Mouse (Mus musculus): ENCODE measurements around the gene Vgf.

DNA sequence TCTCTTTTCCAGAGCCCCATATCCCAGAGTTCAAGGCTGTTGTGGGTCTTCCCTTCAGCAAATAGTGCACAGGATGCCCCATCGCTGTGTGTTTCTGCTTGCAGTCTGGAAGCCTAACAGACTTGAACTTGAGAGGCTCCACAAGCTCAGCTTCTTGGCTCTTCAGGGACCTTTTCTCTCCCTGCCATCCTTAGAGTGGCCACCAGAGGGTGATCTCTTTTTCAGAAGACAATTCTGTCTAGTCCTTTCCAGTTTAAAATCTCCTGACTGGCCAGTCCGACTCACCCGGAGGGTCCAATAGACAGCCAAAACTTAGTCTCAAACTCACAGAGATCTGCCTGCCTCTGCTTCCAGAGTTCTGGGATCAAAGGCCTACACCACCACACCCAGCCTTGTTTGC lies 16.2 kb upstream of the Vgf start:
- TF ChIP-seq POLR2A (IDR thresholded peaks at IDR 0.05; ENCODE audit: control insufficient read depth, low read depth, low read length), result no peak
- no peak for TF ChIP-seq CTCF (IDR thresholded peaks at IDR 0.05; ENCODE audit: control insufficient read depth, insufficient read depth, insufficient replicate concordance, low read depth, low read length)

Data from testis, adult 2 months (tissue).